Comparison of ENCODE assay signal across 17 mouse cellular contexts in the genomic region with DNA sequence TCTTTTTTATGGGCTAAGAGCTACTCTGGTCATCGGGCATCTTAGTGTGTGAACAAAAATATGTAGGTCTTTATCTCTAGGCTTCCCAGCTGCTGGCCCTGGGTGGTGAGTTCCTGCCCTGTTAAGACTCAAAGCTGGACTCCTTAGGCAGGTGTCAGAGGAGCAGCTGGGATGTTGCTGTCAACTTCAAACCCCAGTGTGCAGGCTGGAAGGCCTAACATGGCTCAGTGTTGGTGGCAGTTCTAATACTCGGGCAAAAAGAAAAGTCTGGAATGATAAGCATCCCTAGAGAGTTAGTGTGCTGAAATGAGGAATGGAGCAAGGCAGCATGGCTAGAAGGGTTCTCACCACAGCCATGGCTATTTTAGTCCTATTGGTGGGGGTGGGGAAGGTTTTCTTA. TPM values are rescaled to one million over a fixed set of nuclear protein-coding genes. Genes with fewer than 3 reads are reported as not detected.
A peak's percentile ranks its signal among the peaks of the same experiment; 100 is the strongest.
DNase-seq lines count a peak whose midpoint lies in the region; ATAC-seq lines count a peak whose summit lies in the region.
"Had no signal": no experiment of that assay in that cellular context is flagged by ENCODE, and none has a peak within 500 bp of the region (broad histone marks: within the 10 kb centered on the region; RNA-seq: fewer than 3 reads in every experiment).

No protein-coding gene starts in this region.

- H3K36me3 ChIP-seq in heart, embryonic 10.5 days: peaks cover 25% of the 10 kb centered on the region
- H3K36me3 ChIP-seq in kidney, embryonic 14.5 days (ENCODE audit: control insufficient read depth, insufficient read depth, low read length): peaks cover 20% of the 10 kb centered on the region; the same call in 1 of the 2 replicates

- 13% methylated on average over 2 of the region's 2 CpGs for WGBS in heart, embryonic 10.5 days
- 42% methylated on average over 2 of the region's 2 CpGs for WGBS in kidney, embryonic 14.5 days

- peak overlapping the region; percentile 79 for H3K27ac ChIP-seq in heart, embryonic 10.5 days
- peak overlapping the region; percentile 26; the same call in 1 of the 2 replicates for H3K27ac ChIP-seq in kidney, embryonic 14.5 days (ENCODE audit: low read depth, low read length)
- H3K27ac ChIP-seq: midbrain, embryonic 13.5 days had no signal

- H3K9me3 ChIP-seq in heart, embryonic 10.5 days: no peaks in the 10 kb centered on the region
- no peaks in the 10 kb centered on the region for H3K9me3 ChIP-seq in kidney, embryonic 14.5 days (ENCODE audit: control insufficient read depth, low read length)
- H3K9me3 ChIP-seq: forebrain, embryonic 15.5 days; G1E; liver, embryonic 13.5 days; midbrain, embryonic 13.5 days had no signal

- H3K4me1 ChIP-seq in heart, embryonic 10.5 days: peaks cover 61% of the 10 kb centered on the region
- H3K4me1 ChIP-seq in kidney, embryonic 14.5 days (ENCODE audit: control insufficient read depth, insufficient read depth, low read length): peaks cover 17% of the 10 kb centered on the region

- no peak for ATAC-seq in kidney, embryonic 14.5 days (ENCODE audit: low FRiP score, low TSS enrichment)
- ATAC-seq: forebrain, embryonic 15.5 days; hindbrain, postnatal 0 days; midbrain, embryonic 13.5 days had no signal

- H3K4me2 ChIP-seq in kidney, embryonic 14.5 days (replicated peaks; ENCODE audit: low read depth, low read length): no peak overlapping the region
- H3K4me2 ChIP-seq: forebrain, embryonic 15.5 days; liver, embryonic 13.5 days; midbrain, embryonic 13.5 days had no signal

- H3K9ac ChIP-seq in kidney, embryonic 14.5 days (ENCODE audit: low read depth, low read length): no peak overlapping the region
- H3K9ac ChIP-seq: forebrain, embryonic 15.5 days; liver, embryonic 13.5 days; midbrain, embryonic 13.5 days had no signal

- peak; percentile 36 for DNase-seq in testis, postnatal 10 days (ENCODE audit: low spot score)
- no peak for DNase-seq in testis, postnatal 14 days (ENCODE audit: low spot score)
- peak; percentile 90 for DNase-seq in heart, embryonic 10.5 days (ENCODE audit: low spot score)
- peak; percentile 32 for DNase-seq in skeletal muscle tissue, adult 2 months (ENCODE audit: low read depth, low spot score)
- no peak for DNase-seq in layer of hippocampus, postnatal 10 days (ENCODE audit: low spot score in 2 of 2)
- no peak for DNase-seq in ovary, adult 18-20 months (ENCODE audit: low spot score)
- no peak for DNase-seq in urinary bladder, postnatal 36 days (ENCODE audit: low spot score in 2 of 2)
- DNase-seq: adrenal gland, adult 2 months; cerebellum, postnatal 14 days; liver, embryonic 13.5 days; spleen, adult 18-20 months; thymus, postnatal 36 days had no signal

- no peaks in the 10 kb centered on the region for H3K27me3 ChIP-seq in heart, embryonic 10.5 days (ENCODE audit: insufficient read depth, poor library complexity, severe bottlenecking)
- no peaks in the 10 kb centered on the region for H3K27me3 ChIP-seq in kidney, embryonic 14.5 days (ENCODE audit: control insufficient read depth, insufficient read depth, low read length)
- H3K27me3 ChIP-seq: forebrain, embryonic 15.5 days; liver, embryonic 13.5 days; midbrain, embryonic 13.5 days had no signal

- H3K4me3 ChIP-seq in heart, embryonic 10.5 days: 0 out of 2 replicates have a peak overlapping the region, but pooled peaks have one; percentile 18
- H3K4me3 ChIP-seq in kidney, embryonic 14.5 days (ENCODE audit: low read length): no peak overlapping the region
- H3K4me3 ChIP-seq: forebrain, embryonic 15.5 days; liver, embryonic 13.5 days; midbrain, embryonic 13.5 days had no signal

RNA-seq across cellular contexts. Expression of gene Dgkd, which starts 27.8 kb away (rescaled TPM):
- 26.6 and 31.6 TPM in 2 replicates for polyA plus RNA-seq in heart, embryonic 10.5 days (2016; fragmentation: Nextera tagmentation; extraction: Ambion mirVana)
- polyA plus RNA-seq in kidney, embryonic 14.5 days (2014; fragmentation: Nextera tagmentation; extraction: Ambion mirVana): 18.1 and 32.6 TPM in 2 replicates
- 100 to 1,000 TPM; 119 to 134 TPM for total RNA-seq in layer of hippocampus, postnatal 10 days (2021)

Comparison
In these comparisons a context has a peak if more than half of its experiments do, and no peak if none do; other contexts are left out.
1. DNase-seq: peak in testis, postnatal 10 days (single experiment), heart, embryonic 10.5 days (single experiment) and skeletal muscle tissue, adult 2 months (single experiment); none in testis, postnatal 14 days (single experiment), layer of hippocampus, postnatal 10 days (0 of 2), ovary, adult 18-20 months (single experiment) and urinary bladder, postnatal 36 days (0 of 2).